Mouse (Mus musculus): ENCODE measurements around the gene Dennd6b. TPM values are rescaled to one million over a fixed set of nuclear protein-coding genes. Genes with fewer than 3 reads are reported as not detected.

Gene Dennd6b
- polyA plus RNA-seq, 1 experiment from 2014 or later: 85.2 TPM

GRCm38 (mm10) chr15:89184141-89184936, 12.0 kb downstream of the Dennd6b start:
- no peak for DNase-seq
- ATAC-seq (ENCODE audit: low FRiP score, low TSS enrichment): no peak
- H3K9me3 ChIP-seq (ENCODE audit: control insufficient read depth, low read length): no peaks in the 10 kb centered on the region
- 0 out of 2 replicates have a peak overlapping the region, but pooled peaks have one; percentile 2 for H3K27ac ChIP-seq (replicated peaks; ENCODE audit: low read depth, low read length)
- H3K9ac ChIP-seq (replicated peaks; ENCODE audit: low read length): 0 out of 2 replicates have a peak overlapping the region, but pooled peaks have one; percentile 3
- peaks cover 51% of the 10 kb centered on the region for H3K36me3 ChIP-seq (ENCODE audit: control insufficient read depth, insufficient read depth, low read length)
- H3K4me1 ChIP-seq (ENCODE audit: control insufficient read depth, insufficient read depth, low read length): peaks cover 22% of the 10 kb centered on the region
- 26% methylated on average over 5 of the region's 5 CpGs for WGBS
- H3K27me3 ChIP-seq (ENCODE audit: control insufficient read depth, insufficient read depth, low read length): no peaks in the 10 kb centered on the region
- H3K4me3 ChIP-seq (replicated peaks; ENCODE audit: low read depth, low read length): no peak overlapping the region
- no peak overlapping the region for H3K4me2 ChIP-seq (ENCODE audit: low read length)

DNA sequence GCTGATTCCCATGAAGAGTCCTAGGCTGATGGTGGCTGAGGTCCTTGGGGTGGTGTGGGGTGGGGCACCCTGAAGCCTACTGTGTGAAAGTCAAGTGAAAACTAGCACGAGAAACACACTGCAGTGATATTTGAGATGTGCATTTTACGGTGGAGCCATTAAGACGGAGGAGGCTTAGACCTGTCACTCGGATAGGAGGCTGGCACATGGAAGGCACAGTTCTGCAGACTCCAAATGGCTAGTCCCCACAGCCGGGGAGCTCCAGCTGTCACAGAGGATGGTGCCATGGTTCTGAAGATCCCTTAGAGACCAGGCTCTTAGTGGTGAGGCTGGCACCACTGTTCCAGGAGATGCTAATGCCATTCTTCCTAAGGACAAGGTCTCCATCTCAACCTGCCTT, 13.5 kb downstream of the Dennd6b start:
- no peaks in the 10 kb centered on the region for H3K27me3 ChIP-seq (ENCODE audit: control insufficient read depth, insufficient read depth, low read length)
- no peak for DNase-seq
- peak overlapping the region; percentile 41; the same call in 1 of the 2 replicates for H3K27ac ChIP-seq (replicated peaks; ENCODE audit: low read depth, low read length)

DNA sequence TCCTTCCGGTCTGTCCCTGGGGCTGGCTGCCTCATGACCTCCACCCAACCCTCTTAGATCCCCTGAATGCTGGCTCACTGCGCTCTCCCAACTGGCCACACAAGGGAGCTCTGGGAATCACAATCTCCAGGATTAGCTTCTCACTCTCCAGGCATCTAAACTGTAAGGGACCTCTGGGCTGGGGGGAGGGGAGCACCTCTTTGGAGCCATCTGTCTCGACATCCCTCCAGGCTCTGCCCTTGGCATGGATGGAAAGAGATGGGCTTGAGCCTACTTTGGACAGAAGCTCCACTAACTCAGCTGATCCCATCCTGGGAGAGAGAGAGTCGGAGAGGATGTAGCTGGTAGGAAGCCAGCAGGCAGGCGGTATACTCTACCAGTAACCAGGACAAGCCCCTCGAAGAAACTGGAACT, 14.0 kb downstream of the Dennd6b start:
- WGBS: 37% methylated on average over 6 of the region's 6 CpGs
- no peaks in the 10 kb centered on the region for H3K27me3 ChIP-seq (ENCODE audit: control insufficient read depth, insufficient read depth, low read length)
- H3K27ac ChIP-seq (replicated peaks; ENCODE audit: low read depth, low read length): peak overlapping the region; percentile 41; the same call in 1 of the 2 replicates
- DNase-seq: peak; percentile 43
- H3K4me3 ChIP-seq (replicated peaks; ENCODE audit: low read depth, low read length): no peak overlapping the region
- peaks cover 30% of the 10 kb centered on the region for H3K36me3 ChIP-seq (ENCODE audit: control insufficient read depth, insufficient read depth, low read length)
- H3K4me1 ChIP-seq (ENCODE audit: control insufficient read depth, insufficient read depth, low read length): peaks cover 42% of the 10 kb centered on the region
- H3K4me2 ChIP-seq (ENCODE audit: low read length): no peak overlapping the region
- no peak overlapping the region for H3K9ac ChIP-seq (replicated peaks; ENCODE audit: low read length)
- no peak for ATAC-seq (ENCODE audit: low FRiP score, low TSS enrichment)
- H3K9me3 ChIP-seq (ENCODE audit: control insufficient read depth, low read length): no peaks in the 10 kb centered on the region

More for the DNA sequence above, 13.5 kb downstream of the Dennd6b start:
- Histone ChIP-seq H3K4me1 (ENCODE audit: control insufficient read depth, insufficient read depth, low read length) (peaks cover 37% of the 10 kb centered on the region), H3K9me3 (ENCODE audit: control insufficient read depth, low read length) (no peaks in the 10 kb centered on the region), H3K4me3 (replicated peaks; ENCODE audit: low read depth, low read length) (no peak overlapping the region), H3K4me2 (ENCODE audit: low read length) (no peak overlapping the region), H3K36me3 (ENCODE audit: control insufficient read depth, insufficient read depth, low read length) (peaks cover 36% of the 10 kb centered on the region), H3K9ac (replicated peaks; ENCODE audit: low read length) (no peak overlapping the region)
- ATAC-seq (ENCODE audit: low FRiP score, low TSS enrichment): no peak
- WGBS: 78% methylated on average over 5 of the region's 5 CpGs

GRCm38 (mm10) chr15:89181561-89182270, 14.6 kb downstream of the Dennd6b start:
- peak overlapping the region; percentile 3; the same call in 1 of the 2 replicates for H3K27ac ChIP-seq (replicated peaks; ENCODE audit: low read depth, low read length)
- ATAC-seq (ENCODE audit: low FRiP score, low TSS enrichment): no peak
- no peak for DNase-seq
- 75% methylated on average over 10 of the region's 10 CpGs for WGBS
- H3K4me1 ChIP-seq (ENCODE audit: control insufficient read depth, insufficient read depth, low read length): peaks cover 48% of the 10 kb centered on the region
- peaks cover 24% of the 10 kb centered on the region for H3K36me3 ChIP-seq (ENCODE audit: control insufficient read depth, insufficient read depth, low read length)
- no peak overlapping the region for H3K9ac ChIP-seq (replicated peaks; ENCODE audit: low read length)
- H3K27me3 ChIP-seq (ENCODE audit: control insufficient read depth, insufficient read depth, low read length): no peaks in the 10 kb centered on the region
- peak overlapping the region; percentile 70 for H3K4me2 ChIP-seq (ENCODE audit: low read length)
- H3K4me3 ChIP-seq (replicated peaks; ENCODE audit: low read depth, low read length): 0 out of 2 replicates have a peak overlapping the region, but pooled peaks have one; percentile 79
- no peaks in the 10 kb centered on the region for H3K9me3 ChIP-seq (ENCODE audit: control insufficient read depth, low read length)

- Histone ChIP-seq H3K4me2 (ENCODE audit: low read length) (peak within 1 kb of the TSS; percentile 70), H3K4me3 (replicated peaks; ENCODE audit: low read depth, low read length) (peak within 1 kb of the TSS; percentile 79), H3K27me3 (ENCODE audit: control insufficient read depth, insufficient read depth, low read length) (no peaks in the 10 kb centered on the region), H3K9ac (replicated peaks; ENCODE audit: low read length) (peak within 1 kb of the TSS; percentile 92), H3K36me3 (ENCODE audit: control insufficient read depth, insufficient read depth, low read length) (peaks cover 14% of the 10 kb centered on the region), H3K4me1 (ENCODE audit: control insufficient read depth, insufficient read depth, low read length) (peaks cover 53% of the 10 kb centered on the region), H3K9me3 (ENCODE audit: control insufficient read depth, low read length) (no peaks in the 10 kb centered on the region), H3K27ac (replicated peaks; ENCODE audit: low read depth, low read length) (peak within 1 kb of the TSS; percentile 95)
- DNase-seq: peak; percentile 95
- ATAC-seq (ENCODE audit: low FRiP score, low TSS enrichment): peak; percentile 88
- whole genome bisulfite sequencing: 0% methylated on average over 66 of the region's 72 CpGs
Measured at GRCm38 (mm10) chr15:89180571-89181229, 15.6 kb downstream of the Dennd6b start, which contains the start of gene Plxnb2. Gene Plxnb2, minus strand, starts transcription at chr15:89180788.

- Histone ChIP-seq H3K9ac (replicated peaks; ENCODE audit: low read length) (peak overlapping the region; percentile 92), H3K4me2 (ENCODE audit: low read length) (peak overlapping the region; percentile 70), H3K9me3 (ENCODE audit: control insufficient read depth, low read length) (no peaks in the 10 kb centered on the region), H3K27me3 (ENCODE audit: control insufficient read depth, insufficient read depth, low read length) (no peaks in the 10 kb centered on the region), H3K4me3 (replicated peaks; ENCODE audit: low read depth, low read length) (peak overlapping the region; percentile 79), H3K4me1 (ENCODE audit: control insufficient read depth, insufficient read depth, low read length) (peaks cover 57% of the 10 kb centered on the region), H3K27ac (replicated peaks; ENCODE audit: low read depth, low read length) (peak overlapping the region; percentile 95), H3K36me3 (ENCODE audit: control insufficient read depth, insufficient read depth, low read length) (peaks cover 8% of the 10 kb centered on the region)
- WGBS: under 1% methylated on average over 26 of the region's 26 CpGs
- DNase-seq: no peak
- peak; percentile 5; the same call in 1 of the 2 replicates for ATAC-seq (ENCODE audit: low FRiP score, low TSS enrichment)
Measured at GRCm38 (mm10) chr15:89180081-89180541, 16.2 kb downstream of the Dennd6b start.

DNA sequence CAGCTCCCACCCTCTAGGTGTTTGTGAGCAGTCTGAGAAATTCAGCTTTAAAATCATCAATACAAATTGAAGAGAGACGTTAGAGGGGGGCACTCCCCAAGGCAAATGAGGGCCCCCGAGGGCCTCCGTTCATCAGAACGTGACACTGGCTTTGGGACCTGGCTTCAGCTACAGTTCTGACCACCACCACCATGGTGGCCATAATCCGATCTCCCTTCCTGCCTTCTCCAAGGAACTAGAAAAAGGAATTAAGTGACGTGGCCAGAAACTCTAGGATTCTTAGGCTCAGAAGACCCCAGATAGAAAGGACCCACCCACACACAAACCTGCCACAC, 16.7 kb downstream of the Dennd6b start:
- Histone ChIP-seq H3K4me1 (ENCODE audit: control insufficient read depth, insufficient read depth, low read length) (peaks cover 60% of the 10 kb centered on the region), H3K9me3 (ENCODE audit: control insufficient read depth, low read length) (no peaks in the 10 kb centered on the region), H3K27ac (replicated peaks; ENCODE audit: low read depth, low read length) (peak overlapping the region; percentile 95), H3K36me3 (ENCODE audit: control insufficient read depth, insufficient read depth, low read length) (peaks cover 3% of the 10 kb centered on the region), H3K9ac (replicated peaks; ENCODE audit: low read length) (peak overlapping the region; percentile 92), H3K4me3 (replicated peaks; ENCODE audit: low read depth, low read length) (peak overlapping the region; percentile 79), H3K27me3 (ENCODE audit: control insufficient read depth, insufficient read depth, low read length) (no peaks in the 10 kb centered on the region), H3K4me2 (ENCODE audit: low read length) (peak overlapping the region; percentile 70)
- no peak for DNase-seq
- WGBS: 2% methylated on average over 6 of the region's 6 CpGs
- ATAC-seq (ENCODE audit: low FRiP score, low TSS enrichment): no peak

DNA sequence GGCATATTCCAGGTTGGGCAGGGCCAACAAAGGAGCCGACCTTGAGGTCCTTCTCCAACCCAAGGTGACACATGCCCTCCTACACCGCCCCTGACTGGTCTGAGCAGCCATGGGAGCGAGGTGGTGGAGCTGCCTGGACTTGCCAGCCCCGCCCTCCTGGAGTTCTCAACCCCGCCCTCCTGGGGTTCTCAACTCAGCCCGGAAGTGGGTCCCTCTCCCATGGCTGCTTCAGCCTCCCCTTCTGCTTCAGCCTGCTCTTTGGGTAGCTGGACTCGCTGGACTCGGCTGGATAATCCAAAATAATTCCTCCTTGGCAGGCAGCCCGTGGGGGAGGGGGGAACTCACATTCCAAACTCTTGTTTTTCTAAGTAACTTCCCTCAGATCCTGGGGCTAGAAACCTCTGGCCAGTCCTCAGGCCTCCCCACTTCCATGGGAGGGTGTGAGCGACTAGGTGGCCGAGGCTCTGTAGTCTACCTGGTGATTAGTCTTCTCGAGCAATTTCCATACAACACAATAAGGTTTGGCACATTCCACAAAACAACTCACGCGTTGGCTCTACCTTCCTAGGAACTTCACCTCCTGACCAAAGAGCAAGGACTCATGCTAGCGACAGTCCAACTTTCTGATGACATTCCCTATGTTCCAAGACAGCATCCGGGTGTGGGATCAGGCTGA, 17.2 kb downstream of the Dennd6b start:
- DNase-seq: peak; percentile 69
- ATAC-seq (ENCODE audit: low FRiP score, low TSS enrichment): no peak
- H3K27me3 ChIP-seq (ENCODE audit: control insufficient read depth, insufficient read depth, low read length): no peaks in the 10 kb centered on the region
- under 1% methylated on average over 16 of the region's 16 CpGs for WGBS
- H3K4me3 ChIP-seq (replicated peaks; ENCODE audit: low read depth, low read length): peak overlapping the region; percentile 79
- H3K27ac ChIP-seq (replicated peaks; ENCODE audit: low read depth, low read length): peak overlapping the region; percentile 95
- H3K4me1 ChIP-seq (ENCODE audit: control insufficient read depth, insufficient read depth, low read length): peaks cover 61% of the 10 kb centered on the region
- H3K4me2 ChIP-seq (ENCODE audit: low read length): peak overlapping the region; percentile 70
- no peaks in the 10 kb centered on the region for H3K9me3 ChIP-seq (ENCODE audit: control insufficient read depth, low read length)
- H3K36me3 ChIP-seq (ENCODE audit: control insufficient read depth, insufficient read depth, low read length): no peaks in the 10 kb centered on the region
- H3K9ac ChIP-seq (replicated peaks; ENCODE audit: low read length): peak overlapping the region; percentile 92
